1 mouse cellular context compared by ENCODE assay signal in the genomic region with DNA sequence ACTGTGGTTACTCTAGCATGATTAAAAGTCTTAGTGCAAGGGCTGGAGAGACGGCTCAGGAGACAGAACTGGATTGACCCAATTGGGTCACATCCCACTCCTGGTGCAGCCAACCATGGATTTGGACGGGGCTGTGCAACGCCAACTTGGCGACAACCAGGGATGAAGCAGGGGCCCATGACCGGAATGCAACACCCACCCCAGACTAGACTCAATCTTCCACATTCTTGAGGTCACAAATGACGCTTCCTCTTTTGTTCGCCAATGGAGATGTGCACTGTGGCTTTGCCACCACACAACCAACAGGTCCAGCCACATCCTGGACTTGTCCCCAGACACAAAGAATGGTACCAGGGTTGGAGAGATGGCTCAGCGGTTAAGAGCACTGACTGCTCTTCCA. TPM values are rescaled to one million over a fixed set of nuclear protein-coding genes. Genes with fewer than 3 reads are reported as not detected.
"Had no signal": no experiment of that assay in that cellular context is flagged by ENCODE, and none has a peak within 500 bp of the region (broad histone marks: within the 10 kb centered on the region; RNA-seq: fewer than 3 reads in every experiment).

No protein-coding gene starts in this region.

RNA-seq across cellular contexts. Expression of a gene that starts 51.5 kb away (rescaled TPM):
- total RNA-seq: megakaryocyte-erythroid progenitor cell, adult 5-6 weeks had no signal
